Mouse (Mus musculus) left cerebral cortex, postnatal 25 days (tissue): Measurements from ENCODE around the gene Cyp2j5. TPM values are rescaled to one million over a fixed set of nuclear protein-coding genes. Genes with fewer than 3 reads are reported as not detected.
"Not testable (repeated sequence)": the region's sequence is repeated elsewhere in the genome, so short reads cannot be mapped to it uniquely, and the experiment has no call there.

Experiments used
- DNase-seq, 2 experiments: peaks; one replicate each; pipeline ENCODE4 v3.0.0; 2022; ENCODE audit warnings: low spot score in 2 of 2, mixed read lengths in 1 of 2
- intact Hi-C: fragments of 180-260 bp; cut with DNase I; formaldehyde crosslinking; loops from one replicate; pipeline ENCODE4 v1.15.1; 2025
- total RNA-seq, 2 experiments: library from RNA; stranded (reverse); gene quantifications; 2 replicates each; pipeline ENCODE4 v1.2.3; 2021

Cyp2j5 gene
- not detected for total RNA-seq

GRCm38 (mm10) chr4:96663991-96664390, at the start of gene Cyp2j5:
Cyp2j5 (minus strand) TSS chr4:96664154.
- DNase-seq = no peak
- intact Hi-C loops = no loop called here

GRCm38 (mm10) chr4:96705281-96705951, 41.5 kb upstream of the Cyp2j5 start:
- DNase-seq = peak; percentile 74 to 78
- intact Hi-C loops = loop anchor here (5.0 to 10.0 kb wide), 2 partner anchors 92 to 969 kb away; no protein-coding TSS in a partner anchor

GRCm38 (mm10) chr4:96698218-96698561, 34.2 kb upstream of the Cyp2j5 start:
- intact Hi-C loops = loop anchor here (5.0 kb wide), 2 partner anchors 1049 to 1749 kb away; no protein-coding TSS in a partner anchor

GRCm38 (mm10) chr4:96697511-96698217, 33.7 kb upstream of the Cyp2j5 start:
- DNase-seq = peak; percentile 18 to 20
- intact Hi-C loops = loop anchor here (5.0 kb wide), 2 partner anchors 1050 to 1750 kb away; no protein-coding TSS in a partner anchor

More at GRCm38 (mm10) chr4:96698218-96698561, 34.2 kb upstream of the Cyp2j5 start:
- DNase-seq = no peak

GRCm38 (mm10) chr4:96696614-96697360, 32.8 kb upstream of the Cyp2j5 start:
- intact Hi-C loops = loop anchor here (5.0 kb wide), 2 partner anchors 1051 to 1751 kb away; no protein-coding TSS in a partner anchor
- DNase-seq = peak; percentile 66 to 85

GRCm38 (mm10) chr4:96687358-96687803, 23.4 kb upstream of the Cyp2j5 start:
- DNase-seq = no peak
- intact Hi-C loops = loop anchor here (10.0 kb wide), 1 partner anchor 133 kb away; the partner anchor contains the start of gene Cyp2j6

DNA sequence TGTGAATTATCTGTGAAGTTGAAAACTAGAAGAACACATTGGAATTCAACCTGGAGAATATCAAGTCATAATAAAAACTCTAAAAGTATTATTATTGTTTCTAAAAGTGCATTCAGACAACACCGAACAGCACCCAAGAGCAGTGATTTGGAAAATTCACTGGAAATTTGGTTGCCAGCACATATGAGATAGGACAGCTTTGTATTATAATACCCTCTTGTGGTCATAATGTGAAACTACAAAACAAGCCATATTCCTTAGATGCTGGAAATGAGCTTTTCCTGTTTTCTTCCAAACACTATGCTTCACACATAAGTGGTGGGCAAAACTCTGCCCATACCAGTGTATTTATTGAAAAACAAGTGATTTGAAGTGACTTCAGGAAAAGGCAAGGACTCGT, 19.5 kb upstream of the Cyp2j5 start:
- intact Hi-C loops = loop anchor here (5.0 to 10.0 kb wide), 4 partner anchors 91 to 591 kb away; partner anchors contain the start of genes Cyp2j6 and Cyp2j9
- DNase-seq = peak in 1 of 2 experiments; percentile 20

GRCm38 (mm10) chr4:96680966-96681365, 17.0 kb upstream of the Cyp2j5 start:
- intact Hi-C loops = loop anchor here (5.0 to 10.0 kb wide), 4 partner anchors 89 to 589 kb away; partner anchors contain the start of genes Cyp2j6 and Cyp2j9
- no peak for DNase-seq

GRCm38 (mm10) chr4:96680233-96680632, 16.3 kb upstream of the Cyp2j5 start:
- peak; percentile 37 to 54 for DNase-seq
- intact Hi-C loops = loop anchor here (5.0 to 10.0 kb wide), 4 partner anchors 88 to 588 kb away; partner anchors contain the start of genes Cyp2j6 and Cyp2j9

DNA sequence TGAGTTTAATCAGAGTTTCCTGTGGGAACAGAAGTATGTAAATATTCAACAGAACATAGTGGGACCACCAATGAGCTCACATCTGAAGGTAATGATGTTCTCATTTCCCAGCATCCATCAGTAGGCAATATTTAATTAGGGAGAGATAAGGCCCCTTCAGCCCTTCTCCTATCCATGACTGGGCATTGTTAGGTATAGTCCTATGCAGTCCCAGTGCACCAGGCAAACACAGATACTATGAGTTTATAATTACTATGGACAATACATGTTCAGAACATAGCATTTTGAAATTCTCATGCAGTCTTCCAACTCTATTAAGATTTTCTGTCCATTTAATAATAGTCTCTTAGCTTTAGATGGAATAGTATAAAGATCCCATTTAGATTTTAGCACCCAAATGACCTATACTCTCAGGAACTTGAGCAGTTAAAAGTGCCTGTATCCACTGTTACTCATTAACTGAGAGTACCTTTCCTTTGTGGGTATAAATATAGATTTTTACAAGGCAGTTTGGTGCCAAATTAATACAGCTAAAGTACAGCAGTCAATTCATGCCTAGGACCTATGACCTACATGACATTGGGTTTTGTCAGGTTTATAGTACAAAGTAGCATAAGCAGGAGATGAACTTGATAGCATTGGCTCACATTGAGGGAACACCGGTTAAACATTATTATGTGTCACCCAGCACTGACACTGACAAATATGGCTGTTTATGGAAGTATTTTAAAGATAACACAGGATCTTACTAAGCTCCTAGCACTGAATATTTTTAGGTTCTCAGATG, 907 bp upstream of the Cyp2j5 start:
- intact Hi-C loops = no loop called here
- DNase-seq = no peak

- no peak for DNase-seq
- intact Hi-C loops = no loop called here
Measured at GRCm38 (mm10) chr4:96635455-96635854, 28.5 kb downstream of the Cyp2j5 start.

DNA sequence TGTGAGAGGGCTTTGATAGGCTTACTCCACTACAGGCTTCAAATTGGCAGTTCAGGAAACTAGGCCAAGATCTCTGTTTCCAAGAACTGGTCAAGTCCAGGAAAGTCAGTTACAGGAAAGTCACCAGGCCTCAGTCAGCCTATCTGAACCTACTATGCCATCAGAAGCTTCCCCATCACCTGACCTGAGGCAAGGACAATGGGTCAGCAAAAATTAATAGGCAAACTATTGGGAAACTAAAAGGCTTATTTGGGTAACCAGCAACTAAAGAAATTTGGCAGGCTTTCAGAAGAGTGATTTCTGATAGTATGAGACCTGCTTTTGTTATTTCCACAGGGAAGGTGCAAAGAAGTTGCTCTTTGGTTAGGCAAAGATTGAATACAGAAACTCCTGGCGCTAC, 41.5 kb downstream of the Cyp2j5 start:
- DNase-seq = no peak
- intact Hi-C loops = no loop called here

DNA sequence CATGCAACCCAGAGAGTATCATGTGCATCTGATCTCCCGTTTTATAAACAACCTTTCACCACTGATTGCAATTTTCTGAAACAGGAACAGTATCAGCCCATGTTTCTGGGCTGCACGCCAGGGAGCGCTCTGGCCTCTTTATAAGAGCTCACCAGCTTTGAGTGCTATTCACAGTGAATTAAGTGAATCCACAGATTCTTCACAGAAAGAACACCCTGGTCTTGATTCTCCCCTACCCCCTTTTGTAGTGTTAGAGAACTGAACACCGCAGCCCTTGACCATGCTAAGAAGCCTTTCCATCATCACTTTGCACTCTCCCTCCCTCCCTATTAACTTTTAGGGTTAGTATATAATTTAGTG, 72.2 kb downstream of the Cyp2j5 start:
- intact Hi-C loops = loop anchor here (5.0 kb wide), 2 partner anchors 39 to 91 kb away; partner anchors contain the start of gene Cyp2j6
- DNase-seq = peak; percentile 71 to 73

GRCm38 (mm10) chr4:96590911-96591790, 72.8 kb downstream of the Cyp2j5 start, which contains the start of gene Cyp2j9:
Cyp2j9 (minus strand) TSS chr4:96591578.
- intact Hi-C loops = loop anchor here (5.0 kb wide), 2 partner anchors 39 to 91 kb away; partner anchors contain the start of gene Cyp2j6

GRCm38 (mm10) chr4:96581425-96582088, 82.4 kb downstream of the Cyp2j5 start:
- DNase-seq = peak in 1 of 2 experiments; percentile 2
- intact Hi-C loops = no loop called here

More at GRCm38 (mm10) chr4:96590911-96591790, 72.8 kb downstream of the Cyp2j5 start, which contains the start of gene Cyp2j9:
- DNase-seq = peak; percentile 23 to 56

DNA sequence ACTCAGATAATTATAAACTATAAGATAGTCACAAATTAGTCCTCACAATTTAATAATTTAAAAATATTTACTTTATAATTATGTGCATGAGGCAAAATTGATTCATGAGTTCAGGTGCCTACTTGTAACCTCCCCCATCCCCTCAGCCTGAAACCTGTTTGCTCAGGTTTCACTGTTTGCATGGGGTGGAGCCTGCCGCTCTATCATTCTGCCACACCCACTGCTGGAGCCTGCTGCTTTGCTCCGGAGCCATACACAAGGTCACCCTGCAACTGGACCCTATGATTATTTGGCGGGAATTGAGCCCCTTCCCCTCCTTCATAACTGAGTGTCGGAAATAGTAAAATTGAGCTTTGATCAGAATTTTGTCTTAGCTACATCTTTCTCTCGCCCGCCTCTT, 83.6 kb downstream of the Cyp2j5 start:
- intact Hi-C loops = not testable (repeated sequence)

More for the DNA sequence above, 83.6 kb downstream of the Cyp2j5 start:
- not testable (repeated sequence) for DNase-seq
